Mouse (Mus musculus): ENCODE results near the gene Tmem102.

- TF ChIP-seq CTCF (IDR thresholded peaks at IDR 0.05; ENCODE audit: low read depth) = no peak
- TF ChIP-seq EP300 (IDR thresholded peaks at IDR 0.05; ENCODE audit: low read depth) = no peak
These were observed 41.6 kb upstream of the Tmem102 start for GRCm38 (mm10) chr11:69846738-69847688.
